Mouse (Mus musculus) forebrain, embryonic 10.5 days (tissue): ENCODE measurements around the gene Map6. TPM values are rescaled to one million over a fixed set of nuclear protein-coding genes. Genes with fewer than 3 reads are reported as not detected.

Experiments used
- DNase-seq: peaks from one replicate; pipeline ENCODE4 v3.0.0-alpha.2; 2017; ENCODE audit warnings: low spot score; ENCODE audit errors: extremely low spot score
- H3K27ac ChIP-seq: fragments of 300-500 bp; sonication (generic); 2 replicates; pipeline ENCODE4 v1.5.1; 2016; ENCODE audit warnings: mild to moderate bottlenecking
- H3K27me3 ChIP-seq: fragments of 300-500 bp; sonication (generic); 2 replicates; pipeline ENCODE4 v1.6.1; 2016; ENCODE audit warnings: mild to moderate bottlenecking; ENCODE audit not compliant: poor library complexity, severe bottlenecking
- H3K36me3 ChIP-seq: fragments of 300-500 bp; sonication (generic); replicated peaks from 2 replicates; pipeline ENCODE4 v1.6.1; 2016; ENCODE audit warnings: mild to moderate bottlenecking, moderate library complexity
- H3K4me1 ChIP-seq: fragments of 300-500 bp; sonication (generic); 2 replicates; pipeline ENCODE4 v1.6.1; 2016
- H3K4me3 ChIP-seq: fragments of 300-500 bp; sonication (generic); 2 replicates; pipeline ENCODE4 v1.5.1; 2016; ENCODE audit warnings: mild to moderate bottlenecking, moderate library complexity
- H3K9me3 ChIP-seq: fragments of 300-500 bp; sonication (generic); 2 replicates; pipeline ENCODE4 v1.6.1; 2016; ENCODE audit warnings: mild to moderate bottlenecking, moderate library complexity
- WGBS: fragments of 180-500 bp; shearing (Covaris S2); methylation state at CpG from one replicate; pipeline ENCODE4 v1.1.7; 2016; 5-methylcytosine and 5-hydroxymethylcytosine counted together
- polyA plus RNA-seq: library from polyadenylated mRNA; unstranded; fragments of >200 nt; fragmentation: Nextera tagmentation; extraction: Ambion mirVana; gene quantifications from 2 replicates; pipeline ENCODE4 v1.2.1, GENCODE M21; 2016

The Map6 gene
- polyA plus RNA-seq, 1 experiment from 2014 or later: 18.0 TPM

DNA sequence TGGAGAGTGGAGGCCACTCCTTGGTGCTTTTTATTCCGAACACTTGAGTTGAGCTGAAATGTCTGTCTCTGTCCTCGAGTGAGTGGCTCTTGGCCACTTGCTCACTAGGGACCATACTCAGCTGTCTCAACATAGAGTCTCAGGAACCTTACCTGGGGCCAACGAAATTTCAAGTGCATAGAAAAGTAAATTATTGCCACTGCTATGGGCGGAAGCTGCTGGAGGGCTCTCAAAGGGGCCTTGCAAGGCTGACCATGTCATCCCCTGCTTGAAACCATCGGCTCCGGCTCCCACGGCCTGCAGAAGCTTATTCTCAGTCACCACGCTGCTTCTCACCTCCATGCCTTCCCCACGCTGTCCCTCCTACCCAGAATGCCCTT lies 56.1 kb downstream of the Map6 start:
- no peaks in the 10 kb centered on the region for H3K9me3 ChIP-seq
- peaks cover 25% of the 10 kb centered on the region for H3K27me3 ChIP-seq
- no peak overlapping the region for H3K27ac ChIP-seq
- 90% methylated on average over 9 of the region's 9 CpGs for WGBS
- no peak for DNase-seq
- H3K4me1 ChIP-seq: peaks cover 40% of the 10 kb centered on the region
- H3K4me3 ChIP-seq: no peak overlapping the region
- H3K36me3 ChIP-seq: peaks cover 8% of the 10 kb centered on the region; the same call in 1 of the 2 replicates

DNA sequence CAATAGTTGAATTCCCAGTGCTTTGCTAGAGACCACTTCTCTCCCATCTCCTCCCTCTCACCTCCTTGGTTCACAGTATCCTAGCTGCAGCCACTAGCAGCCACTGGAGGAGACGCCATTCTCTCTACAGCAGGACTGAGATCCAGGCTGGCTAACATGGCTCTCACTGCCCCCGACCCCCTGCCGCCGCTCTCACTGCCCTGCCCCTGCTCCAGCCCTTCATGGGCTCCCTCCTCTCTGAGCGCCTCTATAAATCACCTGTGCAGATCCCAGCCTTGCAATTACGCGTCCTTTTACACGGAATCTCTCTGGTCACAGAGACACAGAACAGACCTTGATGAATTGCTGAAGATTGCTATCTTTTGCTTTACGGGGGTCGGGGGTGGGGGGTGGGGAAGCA lies 57.6 kb downstream of the Map6 start:
- no peak for DNase-seq
- no peak overlapping the region for H3K27ac ChIP-seq
- H3K27me3 ChIP-seq: peaks cover 25% of the 10 kb centered on the region
- peaks cover 10% of the 10 kb centered on the region; the same call in 1 of the 2 replicates for H3K36me3 ChIP-seq
- 40% methylated on average over 10 of the region's 10 CpGs for WGBS
- H3K9me3 ChIP-seq: no peaks in the 10 kb centered on the region
- H3K4me1 ChIP-seq: peaks cover 42% of the 10 kb centered on the region
- H3K4me3 ChIP-seq: no peak overlapping the region

DNA sequence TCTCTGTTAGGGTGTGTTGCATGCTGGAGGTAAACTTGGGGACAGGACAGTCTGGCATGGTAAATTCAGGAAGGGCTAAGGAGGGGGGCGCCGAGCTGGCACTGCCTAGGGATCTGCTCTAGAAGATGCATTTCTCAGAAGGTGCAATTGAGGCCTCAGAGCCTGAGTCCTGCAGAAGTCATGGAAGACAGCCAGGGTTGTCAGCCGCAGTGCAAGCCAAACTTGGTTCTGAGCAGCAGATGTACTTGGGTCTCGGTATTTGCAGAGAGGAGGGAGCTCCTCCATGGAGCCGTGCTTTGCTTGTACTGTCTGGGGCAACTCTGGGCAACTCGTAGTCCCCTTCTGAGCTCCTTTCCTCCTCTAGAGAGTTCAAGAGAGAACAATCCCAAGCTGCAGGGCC lies 58.9 kb downstream of the Map6 start:
- no peak overlapping the region for H3K27ac ChIP-seq
- peaks cover 10% of the 10 kb centered on the region; the same call in 1 of the 2 replicates for H3K36me3 ChIP-seq
- H3K27me3 ChIP-seq: peaks cover 18% of the 10 kb centered on the region
- H3K4me3 ChIP-seq: no peak overlapping the region
- 75% methylated on average over 6 of the region's 6 CpGs for WGBS
- peaks cover 35% of the 10 kb centered on the region for H3K4me1 ChIP-seq
- no peak for DNase-seq
- no peaks in the 10 kb centered on the region for H3K9me3 ChIP-seq

DNA sequence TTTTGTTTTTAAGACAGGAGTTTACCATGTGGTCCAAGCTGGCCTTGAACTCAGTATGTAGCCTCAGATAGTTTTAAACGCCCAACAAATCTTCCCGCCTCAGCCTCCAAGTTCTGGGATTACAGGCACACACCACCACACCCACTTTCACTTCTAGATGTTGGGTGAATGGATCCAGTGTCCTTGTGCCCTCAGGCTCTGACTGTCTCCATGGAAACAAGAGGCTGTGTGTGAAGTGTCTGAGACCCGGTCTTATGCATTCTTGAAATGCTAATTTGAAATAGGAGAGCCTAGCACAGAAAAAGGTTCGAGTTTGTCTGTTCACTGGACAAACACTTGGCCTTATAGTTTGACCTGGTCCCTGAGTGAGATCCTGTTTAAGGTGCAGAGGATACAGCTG lies 61.6 kb downstream of the Map6 start:
- H3K4me3 ChIP-seq: no peak overlapping the region
- peaks cover 8% of the 10 kb centered on the region; the same call in 1 of the 2 replicates for H3K36me3 ChIP-seq
- peaks cover 11% of the 10 kb centered on the region for H3K27me3 ChIP-seq
- peak; percentile 43 for DNase-seq
- H3K27ac ChIP-seq: peak overlapping the region; percentile 75
- 56% methylated on average over 4 of the region's 4 CpGs for WGBS
- H3K9me3 ChIP-seq: no peaks in the 10 kb centered on the region
- H3K4me1 ChIP-seq: peaks cover 37% of the 10 kb centered on the region

DNA sequence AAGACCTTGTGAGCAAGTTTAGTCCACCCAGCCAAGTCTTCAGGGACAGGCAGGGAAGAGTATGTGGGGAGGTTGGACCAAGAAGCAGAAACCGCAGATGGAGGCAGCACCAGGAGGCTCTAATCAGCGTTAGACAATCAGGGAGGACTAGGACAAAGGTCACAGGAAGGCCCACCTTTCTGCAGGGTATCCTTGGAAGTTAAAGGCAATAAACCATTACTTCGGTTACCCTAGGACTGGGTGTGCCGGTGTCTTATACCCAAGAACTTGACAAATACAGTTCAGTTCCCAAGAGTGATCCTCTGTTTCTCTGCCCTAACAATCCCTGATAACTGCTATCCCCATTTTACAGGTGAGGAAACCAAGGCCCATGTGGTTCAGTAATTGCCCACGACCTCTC lies 62.8 kb downstream of the Map6 start:
- H3K27me3 ChIP-seq: peaks cover 10% of the 10 kb centered on the region

DNA sequence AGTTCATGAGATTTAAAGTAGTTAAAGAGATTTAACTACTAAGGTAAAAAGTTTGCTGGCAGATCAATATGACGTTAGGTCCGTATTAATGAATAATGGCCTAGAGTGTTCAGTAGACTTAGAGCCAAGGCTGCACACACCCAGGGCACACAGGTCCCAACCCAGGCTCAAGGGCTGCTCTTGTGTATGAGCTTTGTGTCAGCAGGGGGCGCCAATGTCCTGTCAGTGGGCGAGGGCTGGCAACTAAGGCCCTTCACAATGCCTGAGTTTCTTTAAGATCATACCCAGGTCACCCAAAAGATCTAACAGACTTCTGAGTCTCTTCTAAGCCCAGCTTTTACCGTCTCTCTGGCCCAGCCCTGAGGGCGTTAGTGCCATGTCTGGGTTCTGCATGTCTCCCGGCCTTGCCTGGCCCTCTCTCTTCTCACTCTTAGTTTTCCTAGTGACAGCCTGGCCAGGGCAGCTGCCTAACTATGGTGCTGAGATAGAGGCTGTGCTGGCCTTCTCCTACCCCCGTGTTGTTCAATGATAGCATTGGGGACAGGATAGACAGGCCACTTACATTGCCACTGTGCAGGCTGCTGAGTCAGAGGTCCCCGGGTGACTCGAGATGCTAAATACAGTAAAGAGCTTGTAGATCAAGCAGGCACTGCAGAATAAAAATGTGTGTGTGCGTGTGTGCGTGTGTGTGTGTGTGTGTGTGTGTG lies 65.7 kb downstream of the Map6 start:
- Histone ChIP-seq H3K4me1 (peaks cover 27% of the 10 kb centered on the region), H3K36me3 (peaks cover 23% of the 10 kb centered on the region), H3K9me3 (no peaks in the 10 kb centered on the region), H3K4me3 (no peak overlapping the region), H3K27ac (peak overlapping the region; percentile 71), H3K27me3 (no peaks in the 10 kb centered on the region)
- DNase-seq: peak; percentile 86
- 48% methylated on average over 12 of the region's 12 CpGs for WGBS

More for the DNA sequence above, 62.8 kb downstream of the Map6 start:
- 87% methylated on average over 5 of the region's 5 CpGs for WGBS
- H3K9me3 ChIP-seq: no peaks in the 10 kb centered on the region
- peak overlapping the region; percentile 75; the same call in 1 of the 2 replicates for H3K27ac ChIP-seq
- H3K4me3 ChIP-seq: no peak overlapping the region
- DNase-seq: no peak
- peaks cover 29% of the 10 kb centered on the region for H3K4me1 ChIP-seq
- H3K36me3 ChIP-seq: peaks cover 6% of the 10 kb centered on the region; the same call in 1 of the 2 replicates

DNA sequence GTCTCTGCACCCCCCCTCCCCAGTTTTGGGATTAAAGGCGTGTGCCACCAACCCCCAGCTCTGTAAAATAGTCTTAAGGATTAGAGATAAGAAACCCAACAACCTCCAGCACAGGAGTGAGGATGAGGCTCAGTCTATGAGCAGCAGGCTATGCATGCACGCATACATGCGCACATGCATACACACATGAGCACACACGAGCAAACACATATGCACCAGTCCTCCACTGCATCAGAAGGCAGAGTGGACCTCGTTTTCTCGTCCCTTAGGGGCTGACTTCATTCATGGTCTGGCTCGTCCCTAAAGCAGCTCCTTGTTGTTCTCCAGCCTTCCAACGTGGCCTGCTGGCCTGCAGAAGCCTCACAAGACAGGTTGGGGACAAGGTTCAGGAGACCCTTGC lies 73.5 kb downstream of the Map6 start:
- H3K4me3 ChIP-seq: no peak overlapping the region
- H3K27me3 ChIP-seq: no peaks in the 10 kb centered on the region
- peaks cover 64% of the 10 kb centered on the region for H3K36me3 ChIP-seq
- WGBS: 88% methylated on average over 8 of the region's 8 CpGs
- no peak overlapping the region for H3K27ac ChIP-seq
- no peak for DNase-seq
- peaks cover 1% of the 10 kb centered on the region; the same call in 1 of the 2 replicates for H3K4me1 ChIP-seq
- no peaks in the 10 kb centered on the region for H3K9me3 ChIP-seq

DNA sequence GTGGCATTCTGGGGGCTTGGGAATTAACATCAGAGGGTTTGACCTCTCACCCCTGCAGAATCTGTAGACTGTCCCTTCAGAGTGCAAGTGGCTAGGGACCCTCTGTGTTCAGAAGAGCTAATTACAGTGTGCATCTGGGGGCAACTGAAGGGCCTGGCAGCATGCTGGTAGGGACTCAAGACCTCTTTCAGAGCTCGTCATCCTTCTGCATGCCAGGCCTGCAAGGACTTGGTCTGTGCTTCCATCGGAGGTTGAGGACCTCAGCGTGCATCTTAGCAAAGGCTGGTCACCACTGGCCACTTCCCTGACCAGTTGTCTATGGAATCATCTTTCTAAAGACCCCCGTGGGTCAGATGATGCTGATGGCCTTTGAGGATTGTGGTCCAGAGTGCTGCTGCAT lies 76.3 kb downstream of the Map6 start:
- Histone ChIP-seq H3K9me3 (no peaks in the 10 kb centered on the region), H3K27me3 (no peaks in the 10 kb centered on the region), H3K36me3 (peaks cover 74% of the 10 kb centered on the region), H3K4me3 (no peak overlapping the region), H3K27ac (no peak overlapping the region), H3K4me1 (peaks cover 6% of the 10 kb centered on the region)
- DNase-seq: no peak
- 87% methylated on average over 4 of the region's 4 CpGs for WGBS

DNA sequence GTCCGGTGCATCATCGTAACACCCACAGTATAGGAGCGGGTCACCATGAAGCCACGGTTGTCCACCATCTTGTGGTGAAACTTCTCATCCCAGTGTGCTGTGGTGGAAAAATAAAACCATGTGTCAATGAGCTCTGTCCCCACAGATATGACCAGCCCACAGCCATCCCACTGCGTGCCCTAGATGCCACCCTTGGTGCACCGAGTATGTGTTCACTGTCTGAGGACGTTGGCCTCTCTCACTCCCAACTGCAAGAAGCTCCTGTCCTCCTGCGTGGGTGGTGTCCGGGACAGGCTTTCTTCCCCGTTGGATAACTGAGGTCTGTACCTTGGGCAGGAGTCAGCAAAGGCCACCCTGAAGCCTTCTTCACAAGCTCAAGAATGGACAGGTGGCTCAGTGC lies 80.0 kb downstream of the Map6 start:
- Histone ChIP-seq H3K9me3 (no peaks in the 10 kb centered on the region), H3K27me3 (no peaks in the 10 kb centered on the region), H3K36me3 (peaks cover 83% of the 10 kb centered on the region), H3K27ac (no peak overlapping the region), H3K4me3 (no peak overlapping the region), H3K4me1 (peaks cover 43% of the 10 kb centered on the region)
- WGBS: 97% methylated on average over 10 of the region's 10 CpGs
- DNase-seq: no peak

DNA sequence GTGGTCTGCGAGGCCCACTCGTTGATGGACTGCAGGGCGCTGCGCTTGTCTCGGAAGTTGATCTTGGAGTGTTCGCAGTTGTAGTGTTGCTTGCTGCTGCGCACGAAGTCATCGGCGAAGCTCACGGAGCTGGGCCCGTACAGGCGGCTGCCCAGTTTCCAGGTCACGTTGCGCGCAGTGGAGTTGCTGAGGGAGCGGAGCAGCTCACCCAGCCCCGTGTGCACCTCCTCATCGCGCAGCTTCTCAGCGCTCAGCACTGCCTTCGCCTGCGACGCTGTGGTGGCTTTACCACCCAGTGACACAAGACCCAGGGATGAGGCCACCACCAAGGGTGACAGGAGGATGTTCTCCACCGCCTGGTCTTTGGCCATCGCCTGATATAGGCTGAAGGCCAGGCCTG lies 81.6 kb downstream of the Map6 start:
- Histone ChIP-seq H3K27ac (peak overlapping the region; percentile 27; the same call in 1 of the 2 replicates), H3K27me3 (no peaks in the 10 kb centered on the region), H3K4me1 (peaks cover 59% of the 10 kb centered on the region), H3K36me3 (peaks cover 70% of the 10 kb centered on the region), H3K9me3 (no peaks in the 10 kb centered on the region), H3K4me3 (no peak overlapping the region)
- 96% methylated on average over 26 of the region's 26 CpGs for WGBS
- no peak for DNase-seq

DNA sequence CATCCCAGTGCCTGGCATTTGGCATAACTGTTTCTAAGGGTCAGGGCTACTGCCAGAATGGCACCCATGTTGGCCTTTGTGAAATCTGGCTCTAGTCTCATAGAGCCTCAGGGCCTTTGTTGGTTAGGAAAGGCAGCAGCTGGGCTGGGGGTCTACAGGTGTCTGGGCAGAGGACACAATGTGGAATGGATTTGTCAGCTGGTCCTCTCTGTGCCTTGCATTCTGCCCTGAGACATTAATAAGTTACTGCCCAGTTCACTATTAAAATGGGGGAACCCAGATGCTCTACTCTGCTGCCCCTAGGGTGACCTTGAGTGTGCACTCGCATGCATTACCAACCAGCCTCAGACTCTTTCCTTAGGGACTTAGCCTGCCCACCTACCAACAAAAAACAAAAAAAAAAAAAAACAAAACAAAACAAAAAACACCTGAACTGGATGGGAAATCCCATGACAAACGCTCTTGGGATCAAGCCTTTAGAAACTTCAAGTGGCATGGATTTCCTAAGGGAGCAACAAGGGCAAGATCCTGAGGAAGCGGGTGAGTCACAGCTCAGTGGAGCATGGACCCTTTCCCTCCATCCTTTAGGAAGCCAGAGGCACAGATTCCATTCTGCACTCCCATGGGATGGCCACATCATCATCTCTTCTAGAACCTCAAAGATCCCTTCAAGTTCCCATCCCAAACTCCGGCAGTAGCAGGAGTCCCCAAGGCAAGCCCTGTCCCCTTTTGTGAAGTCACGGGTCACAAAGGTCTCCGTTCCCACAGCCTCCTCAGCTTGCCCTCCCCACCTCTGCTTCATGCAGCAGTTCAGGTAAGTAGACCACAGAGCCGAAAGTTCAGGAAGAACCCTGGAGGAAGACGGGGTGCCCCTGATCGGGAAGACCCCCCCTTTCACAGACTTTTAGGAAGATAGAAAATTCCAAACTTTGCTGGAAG lies 82.8 kb downstream of the Map6 start:
- Histone ChIP-seq H3K4me1 (peaks cover 71% of the 10 kb centered on the region), H3K36me3 (peaks cover 58% of the 10 kb centered on the region), H3K4me3 (peak overlapping the region; percentile 73), H3K27me3 (no peaks in the 10 kb centered on the region), H3K9me3 (no peaks in the 10 kb centered on the region), H3K27ac (peak overlapping the region; percentile 97)
- DNase-seq: no peak
- 82% methylated on average over 9 of the region's 9 CpGs for WGBS

DNA sequence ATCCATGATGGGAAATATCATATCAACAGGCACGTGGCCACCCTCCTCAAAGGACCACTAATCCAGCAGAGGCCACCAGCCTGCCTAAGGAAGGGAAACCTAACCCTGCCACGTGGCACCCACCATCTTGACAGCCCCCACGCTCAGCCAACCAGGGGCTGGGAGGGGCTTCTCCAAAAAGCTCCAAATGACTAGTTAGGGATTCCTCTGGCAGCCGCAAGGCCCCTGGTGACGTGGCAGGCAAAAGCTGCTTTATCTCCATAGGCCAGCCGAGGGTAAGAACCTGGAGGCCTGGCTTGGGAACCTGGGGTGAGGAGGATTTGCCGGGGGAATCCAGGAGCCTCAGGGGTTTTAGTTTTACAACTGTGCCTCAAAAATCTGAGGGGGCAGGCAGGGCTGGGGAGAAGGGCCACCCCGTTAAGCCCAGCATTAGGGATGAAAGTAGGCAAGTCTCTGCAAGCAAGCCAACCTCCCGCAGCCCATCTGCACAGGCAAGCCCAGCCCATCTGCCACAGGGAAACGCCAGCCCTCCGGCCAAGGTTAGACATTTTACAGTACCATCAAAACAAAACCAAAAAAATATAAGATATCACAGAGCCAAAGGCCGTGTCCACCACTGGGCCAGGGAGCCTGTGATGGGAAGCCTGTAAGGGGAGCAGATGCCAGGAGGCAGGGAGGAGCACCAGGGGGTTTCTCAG lies 84.0 kb downstream of the Map6 start:
- H3K4me3 ChIP-seq: peak overlapping the region; percentile 73
- H3K36me3 ChIP-seq: peaks cover 46% of the 10 kb centered on the region
- H3K27me3 ChIP-seq: no peaks in the 10 kb centered on the region
- WGBS: 6% methylated on average over 12 of the region's 12 CpGs
- peak; percentile 51 for DNase-seq
- H3K4me1 ChIP-seq: peaks cover 83% of the 10 kb centered on the region
- peak overlapping the region; percentile 97 for H3K27ac ChIP-seq
- H3K9me3 ChIP-seq: no peaks in the 10 kb centered on the region
